In genomic region chr13:51324714-51325113, GRCm38 (mm10) we compare ENCODE assay signal across 28 mouse cellular contexts.
DNase-seq lines count a peak whose midpoint lies in the region; ATAC-seq and TF ChIP-seq lines count a peak whose summit lies in the region.
"Had no signal": no experiment of that assay in that cellular context is flagged by ENCODE, and none has a peak within 500 bp of the region (broad histone marks: within the 10 kb centered on the region; RNA-seq: fewer than 3 reads in every experiment).

No protein-coding gene starts in this region.

- H3K27me3 ChIP-seq in lung, embryonic 14.5 days (ENCODE audit: insufficient read depth, low read length), result no peaks in the 10 kb centered on the region
- no peaks in the 10 kb centered on the region for H3K27me3 ChIP-seq in embryonic facial prominence, embryonic 15.5 days
- no peaks in the 10 kb centered on the region for H3K27me3 ChIP-seq in limb, embryonic 12.5 days
- H3K27me3 ChIP-seq: heart, embryonic 13.5 days; hindbrain, embryonic 13.5 days; megakaryocyte, embryonic 14.5 days; stomach, embryonic 15.5 days had no signal

- H3K4me3 ChIP-seq in lung, embryonic 14.5 days (ENCODE audit: low read depth, low read length), result no peak overlapping the region
- H3K4me3 ChIP-seq in embryonic facial prominence, embryonic 15.5 days (replicated peaks), result no peak overlapping the region
- H3K4me3 ChIP-seq in limb, embryonic 12.5 days (replicated peaks), result no peak overlapping the region
- H3K4me3 ChIP-seq: gastrocnemius, adult 2 months; heart, embryonic 13.5 days; hindbrain, embryonic 13.5 days; megakaryocyte, embryonic 14.5 days; stomach, embryonic 15.5 days had no signal

- peak; percentile 40 for DNase-seq in lung, embryonic 14.5 days
- no peak for DNase-seq in lung, postnatal 10 days
- DNase-seq in thymus, postnatal 36 days, result no peak
- no peak for DNase-seq in cerebellum, adult 11 months
- DNase-seq: adrenal gland, postnatal 25 days; cerebellum, adult 2 months; cerebellum, postnatal 14 days; gastrocnemius, adult 2 months; gastrocnemius, postnatal 36 days; heart, postnatal 10 days; kidney, adult 8-10 months; kidney, postnatal 4 days; left cerebral cortex, postnatal 4 days; midbrain, embryonic 14.5 days; thymus, postnatal 14 days had no signal

- H3K4me2 ChIP-seq in lung, embryonic 14.5 days, result no peak overlapping the region
- H3K4me2 ChIP-seq in embryonic facial prominence, embryonic 15.5 days (replicated peaks), result no peak overlapping the region
- no peak overlapping the region for H3K4me2 ChIP-seq in limb, embryonic 12.5 days
- H3K4me2 ChIP-seq: heart, embryonic 13.5 days; hindbrain, embryonic 13.5 days; liver, embryonic 11.5 days; stomach, embryonic 15.5 days had no signal

- H3K9me3 ChIP-seq in lung, embryonic 14.5 days (ENCODE audit: low read depth, low read length), result no peaks in the 10 kb centered on the region
- H3K9me3 ChIP-seq in embryonic facial prominence, embryonic 15.5 days (replicated peaks), result no peaks in the 10 kb centered on the region
- no peaks in the 10 kb centered on the region for H3K9me3 ChIP-seq in limb, embryonic 12.5 days
- H3K9me3 ChIP-seq: heart, embryonic 13.5 days; hindbrain, embryonic 13.5 days; megakaryocyte, embryonic 14.5 days; stomach, embryonic 15.5 days had no signal

- ATAC-seq in lung, embryonic 14.5 days (ENCODE audit: insufficient read depth), result no peak
- ATAC-seq in common myeloid progenitor, adult 5-6 weeks (replicated peaks; ENCODE audit: low read depth, poor library complexity, severe bottlenecking), result peak; percentile 61
- ATAC-seq in embryonic facial prominence, embryonic 15.5 days (ENCODE audit: insufficient number of reproducible peaks, low FRiP score, low TSS enrichment, low read depth), result no peak
- no peak for ATAC-seq in limb, embryonic 12.5 days (ENCODE audit: insufficient number of reproducible peaks, insufficient read depth, low FRiP score, low TSS enrichment, low read depth)
- ATAC-seq in megakaryocyte-erythroid progenitor cell, adult 5-6 weeks (replicated peaks; ENCODE audit: low FRiP score, low TSS enrichment, poor library complexity, severe bottlenecking), result no peak
- ATAC-seq: CD4-positive, CD25-positive, alpha-beta regulatory T cell, adult 4 months; forebrain, embryonic 14.5 days; intestine, embryonic 16.5 days had no signal

- peak overlapping the region; percentile 38; the same call in 1 of the 2 replicates for H3K27ac ChIP-seq in lung, embryonic 14.5 days (ENCODE audit: low read depth)
- peak overlapping the region; percentile 29 for H3K27ac ChIP-seq in embryonic facial prominence, embryonic 15.5 days (replicated peaks)
- peak overlapping the region; percentile 64; the same call in 1 of the 2 replicates for H3K27ac ChIP-seq in limb, embryonic 12.5 days
- H3K27ac ChIP-seq: gastrocnemius, adult 2 months; heart, embryonic 13.5 days; hindbrain, embryonic 13.5 days; kidney, postnatal 0 days; stomach, embryonic 15.5 days had no signal

- no peak overlapping the region for H3K9ac ChIP-seq in lung, embryonic 14.5 days
- no peak overlapping the region for H3K9ac ChIP-seq in embryonic facial prominence, embryonic 15.5 days
- H3K9ac ChIP-seq in limb, embryonic 12.5 days (replicated peaks), result no peak overlapping the region
- H3K9ac ChIP-seq: heart, embryonic 13.5 days; hindbrain, embryonic 13.5 days; stomach, embryonic 15.5 days had no signal

- WGBS in lung, embryonic 14.5 days, result 65% methylated on average over 5 of the region's 5 CpGs
- WGBS in embryonic facial prominence, embryonic 15.5 days, result 60% methylated on average over 5 of the region's 5 CpGs
- WGBS in limb, embryonic 12.5 days, result 61% methylated on average over 5 of the region's 5 CpGs

- no peaks in the 10 kb centered on the region for H3K36me3 ChIP-seq in lung, embryonic 14.5 days (ENCODE audit: insufficient read depth)
- no peaks in the 10 kb centered on the region for H3K36me3 ChIP-seq in embryonic facial prominence, embryonic 15.5 days
- no peaks in the 10 kb centered on the region for H3K36me3 ChIP-seq in limb, embryonic 12.5 days
- H3K36me3 ChIP-seq: heart, embryonic 13.5 days; hindbrain, embryonic 13.5 days; stomach, embryonic 15.5 days had no signal

- peaks cover 22% of the 10 kb centered on the region for H3K4me1 ChIP-seq in lung, embryonic 14.5 days (ENCODE audit: insufficient read depth)
- peaks cover 35% of the 10 kb centered on the region for H3K4me1 ChIP-seq in embryonic facial prominence, embryonic 15.5 days
- H3K4me1 ChIP-seq in limb, embryonic 12.5 days (replicated peaks), result peaks cover 47% of the 10 kb centered on the region
- H3K4me1 ChIP-seq: megakaryocyte, embryonic 14.5 days had no signal

- no peak for TF ChIP-seq CTCF in lung, embryonic 14.5 days (IDR thresholded peaks at IDR 0.05; ENCODE audit: low read depth)
